Mouse (Mus musculus) stomach, postnatal 0 days (tissue): ENCODE results near the gene Lgals12.

Source experiments
- CTCF ChIP-seq: IDR thresholded peaks from 2 replicates; pipeline ENCODE4 v1.5.1; 2016; ENCODE audit warnings: antibody characterized with exemption, low read depth, mild to moderate bottlenecking, moderate library complexity
- EP300 ChIP-seq: optimal IDR thresholded peaks from 2 replicates; pipeline ENCODE3; 2016; ENCODE audit warnings: antibody characterized with exemption

DNA sequence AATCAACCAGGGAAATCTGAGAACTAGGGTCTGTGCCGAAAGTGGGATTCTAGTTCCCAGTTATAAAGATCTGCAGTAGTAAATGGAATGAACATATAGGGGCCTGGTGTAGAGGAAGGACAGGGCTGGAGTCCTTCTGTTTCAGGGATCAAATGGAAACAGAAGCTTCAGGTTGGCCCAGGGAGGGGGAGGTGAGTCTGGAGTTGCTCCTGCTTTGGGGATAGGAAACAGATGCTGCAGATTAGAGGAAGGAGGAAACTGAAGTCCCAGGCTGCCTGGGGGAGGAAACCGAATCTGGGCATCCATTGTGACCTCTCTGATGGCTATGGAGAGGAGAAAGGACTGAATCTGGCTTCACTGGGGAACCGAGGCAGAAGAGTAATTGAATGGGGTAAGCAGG, 38.6 kb downstream of the Lgals12 start:
- no peak for TF ChIP-seq CTCF
- TF ChIP-seq EP300, result no peak
